Mouse (Mus musculus): ENCODE measurements at regions not wholly inside any gene's neighbourhood (a gene's known extent, or its start where the extent isn't known, plus 50 kb on each side); places are given as distances from the start of the nearest gene placed in this dataset.

GRCm38 (mm10) chr6:117255399-117256098 is 87.2 kb downstream of the Cxcl12 start:
- TF ChIP-seq SIN3A (IDR thresholded peaks at IDR 0.05; ENCODE audit: low read length) (no peak), RCOR1 (conservative IDR thresholded peaks at IDR 0.05; ENCODE audit: low read depth, low read length) (no peak), MXI1 (IDR thresholded peaks at IDR 0.05; ENCODE audit: low read depth, low read length) (no peak), NRF1 (IDR thresholded peaks at IDR 0.05; ENCODE audit: low read depth, low read length) (no peak), TCF12 (IDR thresholded peaks at IDR 0.05; ENCODE audit: low read depth, low read length) (no peak), PAX5 (IDR thresholded peaks at IDR 0.05; ENCODE audit: low read length) (no peak), E2F4 (IDR thresholded peaks at IDR 0.05; ENCODE audit: insufficient replicate concordance, low read depth, low read length) (no peak), POLR2A (IDR thresholded peaks at IDR 0.05; ENCODE audit: low read depth, low read length) (no peak), MAZ (IDR thresholded peaks at IDR 0.05; ENCODE audit: low read depth, low read length) (no peak), POLR2AphosphoS2 (IDR thresholded peaks at IDR 0.05; ENCODE audit: low read depth, low read length) (no peak), MYC (IDR thresholded peaks at IDR 0.05; ENCODE audit: low read depth, low read length) (no peak), JUN (IDR thresholded peaks at IDR 0.05; ENCODE audit: insufficient read depth, low read depth, low read length) (no peak)
- H3K9ac ChIP-seq (ENCODE audit: insufficient read depth, low read depth): no peak overlapping the region
- no peak overlapping the region for H3K4me3 ChIP-seq (replicated peaks in 1 of 3; ENCODE audit: low read depth in 2 of 3, low read length in 2 of 3, poor library complexity in 1 of 3)
- in situ Hi-C loops (cut with MboI; ENCODE audit: low pct_ligation_motif_present, low pct_unique_long_range_greater_than_20kb, low sequenced_read_pairs): no loop called here
- no peak for DNase-seq (ENCODE audit: extremely low read depth)
- no peaks in the 10 kb centered on the region for H3K79me2 ChIP-seq (replicated peaks; ENCODE audit: control insufficient read depth, extremely low read depth, insufficient read depth, poor library complexity, severe bottlenecking)
- H3K36me3 ChIP-seq (replicated peaks in 1 of 2; ENCODE audit: control insufficient read depth in 1 of 2, insufficient read depth in 1 of 2, low read length in 1 of 2): no peaks in the 10 kb centered on the region
- H3K27ac ChIP-seq (ENCODE audit: insufficient read depth, low read depth): no peak overlapping the region
- H3K4me1 ChIP-seq (ENCODE audit: control insufficient read depth in 1 of 2, insufficient read depth in 2 of 2): peaks cover 0 to 10% of the 10 kb centered on the region in 2 experiments; a peak in 2 of 4 replicates
- no peaks in the 10 kb centered on the region for H3K9me3 ChIP-seq (replicated peaks; ENCODE audit: low read length)
- no peak overlapping the region for H3K4me2 ChIP-seq (ENCODE audit: insufficient read depth, low read depth, poor library complexity, severe bottlenecking)
- no peaks in the 10 kb centered on the region for H3K27me3 ChIP-seq (replicated peaks)
- dilution Hi-C loops (cut with MboI; ENCODE audit: extremely low pct_ligation_motif_present, extremely low pct_unique_long_range_greater_than_20kb, low sequenced_read_pairs): no loop called here

GRCm38 (mm10) chr6:117256099-117256471 is 87.8 kb downstream of the Cxcl12 start:
- Histone ChIP-seq H3K27ac (ENCODE audit: insufficient read depth, low read depth) (no peak overlapping the region), H3K4me2 (ENCODE audit: insufficient read depth, low read depth, poor library complexity, severe bottlenecking) (no peak overlapping the region), H3K4me1 (ENCODE audit: control insufficient read depth in 1 of 2, insufficient read depth in 2 of 2) (peaks cover 0 to 7% of the 10 kb centered on the region in 2 experiments; a peak in 2 of 4 replicates), H3K36me3 (replicated peaks in 1 of 2; ENCODE audit: control insufficient read depth in 1 of 2, insufficient read depth in 1 of 2, low read length in 1 of 2) (no peaks in the 10 kb centered on the region), H3K9ac (ENCODE audit: insufficient read depth, low read depth) (no peak overlapping the region), H3K27me3 (replicated peaks) (no peaks in the 10 kb centered on the region), H3K4me3 (replicated peaks in 1 of 3; ENCODE audit: low read depth in 2 of 3, low read length in 2 of 3, poor library complexity in 1 of 3) (no peak overlapping the region), H3K9me3 (replicated peaks; ENCODE audit: low read length) (no peaks in the 10 kb centered on the region), H3K79me2 (replicated peaks; ENCODE audit: control insufficient read depth, extremely low read depth, insufficient read depth, poor library complexity, severe bottlenecking) (no peaks in the 10 kb centered on the region)
- TF ChIP-seq MAFK (IDR thresholded peaks at IDR 0.05; ENCODE audit: insufficient replicate concordance, low read length): no peak
- no peak for TF ChIP-seq GABPA (IDR thresholded peaks at IDR 0.05; ENCODE audit: insufficient replicate concordance, low read depth, low read length)
- TF ChIP-seq ELF1 (IDR thresholded peaks at IDR 0.05; ENCODE audit: low read depth, low read length): no peak
- TF ChIP-seq BHLHE40 (IDR thresholded peaks at IDR 0.05; ENCODE audit: low read depth, low read length): no peak
- TF ChIP-seq MAX (IDR thresholded peaks at IDR 0.05; ENCODE audit: low read length): no peak
- TF ChIP-seq TCF12 (IDR thresholded peaks at IDR 0.05; ENCODE audit: low read depth, low read length): no peak
- TF ChIP-seq TBP (conservative IDR thresholded peaks at IDR 0.05; ENCODE audit: low read depth, low read length): no peak
- no peak for TF ChIP-seq SMC3 (IDR thresholded peaks at IDR 0.05; ENCODE audit: low read depth, low read length)
- no peak for TF ChIP-seq JUND (conservative IDR thresholded peaks at IDR 0.05; ENCODE audit: low read depth, low read length)
- TF ChIP-seq ZKSCAN1 (IDR thresholded peaks at IDR 0.05; ENCODE audit: borderline replicate concordance, low read depth, low read length): no peak
- TF ChIP-seq PAX5 (IDR thresholded peaks at IDR 0.05; ENCODE audit: low read length): no peak
- TF ChIP-seq RAD21 (IDR thresholded peaks at IDR 0.05; ENCODE audit: low read depth, low read length): no peak
- TF ChIP-seq POLR2A (IDR thresholded peaks at IDR 0.05; ENCODE audit: low read depth, low read length): no peak
- TF ChIP-seq CHD1 (IDR thresholded peaks at IDR 0.05; ENCODE audit: low read depth, low read length): no peak
- TF ChIP-seq MEF2A (IDR thresholded peaks at IDR 0.05; ENCODE audit: borderline replicate concordance, low read depth, low read length): no peak
- no peak for TF ChIP-seq NRF1 (IDR thresholded peaks at IDR 0.05; ENCODE audit: low read depth, low read length)
- TF ChIP-seq ZC3H11A (IDR thresholded peaks at IDR 0.05; ENCODE audit: low read depth, low read length): no peak
- no peak for TF ChIP-seq MXI1 (IDR thresholded peaks at IDR 0.05; ENCODE audit: low read depth, low read length)
- TF ChIP-seq SIN3A (IDR thresholded peaks at IDR 0.05; ENCODE audit: low read length): no peak
- in situ Hi-C loops (cut with MboI; ENCODE audit: low pct_ligation_motif_present, low pct_unique_long_range_greater_than_20kb, low sequenced_read_pairs): no loop called here
- DNase-seq (ENCODE audit: extremely low read depth): no peak
- dilution Hi-C loops (cut with MboI; ENCODE audit: extremely low pct_ligation_motif_present, extremely low pct_unique_long_range_greater_than_20kb, low sequenced_read_pairs): no loop called here
